Mouse (Mus musculus) adrenal gland, postnatal 0 days (tissue): ENCODE data around the gene Crlf2. TPM values are rescaled to one million over a fixed set of nuclear protein-coding genes. Genes with fewer than 3 reads are reported as not detected.

Experiments used
- polyA plus RNA-seq: library from polyadenylated mRNA; unstranded; fragments of >200 nt; fragmentation: Nextera tagmentation; extraction: Ambion mirVana; gene quantifications from 2 replicates; pipeline ENCODE4 v1.2.1, GENCODE M21; 2015

The Crlf2 gene
- polyA plus RNA-seq: 17.8 and 33.4 TPM in 2 replicates

DNA sequence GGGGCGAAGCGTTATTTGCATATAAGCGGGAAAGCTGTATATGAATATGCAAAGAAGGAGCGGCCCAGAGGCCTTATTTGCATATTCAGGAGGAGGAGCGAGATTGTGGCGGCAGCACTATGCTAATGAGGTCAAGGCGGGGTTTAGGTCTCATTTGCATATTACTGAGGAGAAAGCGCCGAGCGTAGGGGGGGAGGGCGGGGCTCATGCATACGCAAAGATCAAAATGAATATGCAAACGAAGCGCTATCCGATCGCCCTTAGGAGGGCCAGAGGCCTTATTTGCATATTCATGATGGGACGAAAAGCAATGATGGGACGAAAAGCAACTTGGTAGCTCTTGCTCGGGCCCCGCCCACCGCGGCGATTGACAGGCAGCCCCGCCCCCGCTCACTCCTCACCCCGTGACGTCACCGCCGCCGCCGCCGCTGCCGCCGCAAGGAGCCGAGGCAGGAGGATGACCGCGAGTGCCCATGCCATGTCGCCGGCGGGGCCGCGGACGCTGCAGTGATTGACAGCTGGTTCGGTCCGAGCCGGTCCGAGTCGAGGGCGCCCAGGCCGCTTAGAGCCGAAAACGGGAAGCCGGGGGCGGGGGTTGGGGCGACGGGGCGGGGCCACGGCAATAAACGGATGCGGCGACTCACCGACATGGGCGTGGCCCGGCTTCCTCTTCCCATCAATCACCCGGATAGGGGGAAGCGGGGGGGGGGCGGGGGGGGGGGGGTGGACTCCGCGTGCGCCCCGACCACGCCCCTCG lies at the start of gene Crlf2:
Gene Crlf2 (minus strand): TSS at position 590 of the 757 bp plus-strand sequence.

Other genes starting within 250 kb of the Crlf2 start
- not detected in 2 replicates for gene Vmn2r16, start 228.8 kb downstream of the Crlf2 start, polyA plus RNA-seq
- gene Vmn2r17, start 139.3 kb downstream of the Crlf2 start, polyA plus RNA-seq: 0.03 TPM in 1 of 2 replicates, not detected in the other
- gene 5430403G16Rik, start 132.0 kb upstream of the Crlf2 start, polyA plus RNA-seq: 6.5 and 6.9 TPM in 2 replicates
- gene 4930522L14Rik, start 192.9 kb upstream of the Crlf2 start, polyA plus RNA-seq: 51.9 and 96.7 TPM in 2 replicates